Mouse (Mus musculus) mouse embryonic stem cell (cell line): ENCODE results near the gene Klre1.
"Not testable (repeated sequence)": the region's sequence is repeated elsewhere in the genome, so short reads cannot be mapped to it uniquely, and the experiment has no call there.

Experiments
- in situ Hi-C, 2 experiments: fragments of 300-500 bp; cut with MboI; formaldehyde crosslinking; loops; 1 replicate in 1 of 2; 3 replicates in 1 of 2; pipeline ENCODE4 v1.14.3; 2019 to 2020; ENCODE audit warnings: low sequenced_read_pairs in 2 of 2, low pct_unique_long_range_greater_than_20kb in 1 of 2, mixed read lengths in 1 of 2; ENCODE audit not compliant: unreplicated experiment in 1 of 2

Klre1 gene

DNA sequence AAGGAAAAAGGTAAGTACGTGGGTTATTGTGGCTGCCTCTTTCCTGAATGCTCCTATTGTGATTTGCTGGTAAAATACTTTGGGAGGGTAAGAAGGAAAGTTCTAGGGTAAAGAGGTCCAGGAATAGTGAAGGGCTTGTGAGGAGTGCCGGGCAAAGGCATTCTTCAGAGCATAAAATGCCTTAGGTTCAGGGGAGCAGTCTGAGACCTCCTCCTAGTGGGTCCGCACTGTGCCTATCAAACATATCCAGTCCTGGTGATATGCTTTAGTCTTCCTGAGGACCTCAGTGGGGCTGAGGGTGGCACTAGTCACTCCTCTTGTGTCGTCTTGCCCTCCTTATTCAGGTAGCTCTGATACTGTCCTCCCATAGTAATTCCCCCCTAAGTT, 18.1 kb upstream of the Klre1 start:
- in situ Hi-C loops, result no loop called here

DNA sequence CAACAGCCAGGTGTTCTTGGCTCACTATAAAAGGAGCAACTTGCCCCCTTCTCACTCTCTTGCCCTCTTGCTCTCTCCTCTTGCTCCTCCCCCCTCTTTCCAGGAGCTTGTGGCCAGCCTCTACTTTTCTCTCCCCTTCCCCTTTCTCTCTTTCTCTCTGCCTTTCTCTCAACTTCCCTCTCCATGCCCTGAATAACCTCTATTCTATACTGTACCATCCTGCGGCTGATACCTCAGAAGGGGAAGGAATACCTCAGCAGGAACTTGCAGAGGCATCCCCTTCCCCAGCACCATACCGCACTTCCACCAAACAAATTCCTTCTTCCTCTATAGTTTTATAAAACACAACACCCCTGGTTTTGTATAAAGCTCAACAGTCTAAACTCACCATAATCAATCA, 12.4 kb upstream of the Klre1 start:
- in situ Hi-C loops, result no loop called here

DNA sequence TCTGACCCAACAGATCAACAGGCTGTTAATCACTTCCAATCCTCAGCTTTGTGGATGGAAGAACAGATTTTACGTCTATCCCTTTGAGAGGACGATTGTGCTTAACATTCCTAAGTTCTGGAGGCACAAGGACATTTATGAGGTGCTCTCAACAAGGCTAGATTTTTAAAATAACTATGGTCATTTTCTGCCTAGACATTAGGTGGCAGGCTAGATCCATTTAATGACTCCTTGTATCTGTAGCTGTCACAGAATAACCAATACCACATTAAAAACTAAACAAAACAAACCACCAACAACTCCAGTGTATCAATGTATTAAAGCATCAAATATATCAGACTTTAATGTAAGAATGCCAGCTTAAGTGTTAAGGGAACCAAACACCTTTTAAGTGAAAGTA, 2.4 kb upstream of the Klre1 start:
- in situ Hi-C loops, result no loop called here

- in situ Hi-C loops, result no loop called here
These were observed 3.6 kb downstream of the Klre1 start for GRCm38 (mm10) chr6:129581274-129581673.

DNA sequence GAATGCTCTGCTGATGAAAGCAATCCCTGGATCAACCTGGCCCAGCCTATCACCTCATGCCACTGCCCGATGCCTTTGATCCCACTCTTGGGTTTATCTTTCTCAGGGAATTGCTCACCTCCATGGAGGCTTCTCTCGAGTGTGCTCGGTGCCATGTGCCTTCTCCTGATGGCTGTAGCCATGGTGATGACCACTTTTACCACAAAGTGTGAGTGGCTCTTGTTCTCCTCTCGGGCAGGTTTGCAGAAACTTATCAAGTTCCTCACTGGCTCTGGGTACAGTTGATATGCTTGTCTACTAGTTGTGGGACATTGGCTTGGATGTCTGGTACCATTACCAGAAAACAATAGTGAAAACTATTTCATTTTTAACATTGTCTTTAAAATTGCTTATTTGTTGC, 4.2 kb downstream of the Klre1 start:
- in situ Hi-C loops, result no loop called here

- in situ Hi-C loops, result no loop called here
These were observed 5.3 kb downstream of the Klre1 start for GRCm38 (mm10) chr6:129583014-129583413.

DNA sequence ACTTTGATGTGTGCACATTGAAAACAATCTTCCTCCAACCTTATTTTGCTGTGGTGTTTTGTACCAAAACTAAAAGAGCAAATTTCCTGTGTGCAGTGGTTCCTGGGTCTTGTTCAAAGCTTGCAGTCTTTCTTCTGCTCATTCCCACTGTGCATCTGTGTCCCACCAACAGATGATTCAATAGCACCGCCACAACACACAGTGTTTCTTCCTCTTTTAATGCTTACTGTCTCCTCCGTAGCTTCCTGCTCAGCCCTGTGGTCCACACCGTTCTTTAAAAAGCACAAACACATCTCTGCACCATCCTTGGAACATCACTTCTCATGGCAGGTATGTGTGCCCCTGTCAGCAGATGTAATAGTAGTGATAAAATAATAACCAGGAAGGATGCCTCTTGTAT, 13.8 kb downstream of the Klre1 start, which contains the start of gene Klrd1:
Klrd1 (plus strand) TSS at position 275 of the 400 bp plus-strand sequence.
- in situ Hi-C loops, result no loop called here

- in situ Hi-C loops, result no loop called here
These were observed 30.7 kb downstream of the Klre1 start for GRCm38 (mm10) chr6:129608372-129608771.

DNA sequence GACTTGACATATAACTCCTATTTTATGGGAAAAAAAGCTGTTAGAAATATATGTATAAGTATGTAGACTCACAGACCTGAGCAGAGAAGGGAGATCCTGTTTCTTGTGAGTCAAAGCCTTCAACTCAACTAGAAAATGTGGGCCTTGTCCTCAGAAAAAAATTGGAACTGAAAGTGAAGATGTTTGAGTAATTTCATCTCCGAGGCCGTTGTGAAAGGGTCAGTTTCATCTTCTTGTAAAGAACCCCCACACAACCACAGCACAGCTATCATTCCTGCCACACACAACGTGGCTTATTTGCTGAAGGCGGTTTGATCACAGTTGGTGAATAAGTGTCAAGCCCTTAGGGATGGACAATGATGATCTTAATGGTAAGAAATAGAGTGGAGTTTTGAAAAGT, 46.0 kb downstream of the Klre1 start, which contains the start of gene Klrk1:
Klrk1 (minus strand) TSS at position 130 of the 400 bp plus-strand sequence.
- in situ Hi-C loops, result no loop called here

GRCm38 (mm10) chr6:129631046-129631445, 53.3 kb downstream of the Klre1 start:
- in situ Hi-C loops, result not testable (repeated sequence)
